Mouse (Mus musculus) gastrocnemius, adult 2 months (tissue): ENCODE measurements at regions not wholly inside any gene's neighbourhood (a gene's known extent, or its start where the extent isn't known, plus 50 kb on each side); places are given as distances from the start of the nearest gene placed in this dataset.

Experiments used
- DNase-seq: peaks from one replicate; pipeline ENCODE4 v3.0.0; 2022
- H3K27ac ChIP-seq: fragments of 200-600 bp; 2 replicates; pipeline ENCODE4 v1.8.1; 2022; ENCODE audit warnings: mild to moderate bottlenecking
- H3K4me3 ChIP-seq: fragments of 200-600 bp; 2 replicates; pipeline ENCODE4 v1.8.1; 2022; ENCODE audit warnings: mild to moderate bottlenecking, moderate library complexity
- CTCF ChIP-seq: fragments of 200-600 bp; IDR thresholded peaks from 2 replicates; pipeline ENCODE4 v1.8.1; 2022; ENCODE audit warnings: antibody characterized with exemption, mild to moderate bottlenecking, moderate library complexity
- intact Hi-C: fragments of 180-260 bp; cut with DNase I; formaldehyde crosslinking; loops from one replicate; pipeline ENCODE4 v1.15.1; 2025

- TF ChIP-seq CTCF = no peak
- intact Hi-C loops = no loop called here
- no peak overlapping the region for H3K4me3 ChIP-seq
- no peak for DNase-seq
- H3K27ac ChIP-seq = no peak overlapping the region
Observed at GRCm38 (mm10) chr6:52076179-52076932, 64.0 kb upstream of the Skap2 start.

- no peak overlapping the region for H3K27ac ChIP-seq
- H3K4me3 ChIP-seq = no peak overlapping the region
- no peak for DNase-seq
- no peak for TF ChIP-seq CTCF
- intact Hi-C loops = no loop called here
Observed at GRCm38 (mm10) chr6:52074904-52075303, 62.6 kb upstream of the Skap2 start.

GRCm38 (mm10) chr6:52067151-52067550 is 54.8 kb upstream of the Skap2 start:
- TF ChIP-seq CTCF = no peak
- no peak for DNase-seq
- Histone ChIP-seq H3K27ac (peak overlapping the region; percentile 24), H3K4me3 (no peak overlapping the region)
- intact Hi-C loops = no loop called here

GRCm38 (mm10) chr6:52065652-52066051 is 53.3 kb upstream of the Skap2 start:
- intact Hi-C loops = no loop called here
- DNase-seq = no peak
- Histone ChIP-seq H3K27ac (no peak overlapping the region), H3K4me3 (no peak overlapping the region)
- no peak for TF ChIP-seq CTCF

- H3K4me3 ChIP-seq = peak overlapping the region; percentile 64
- DNase-seq = peak; percentile 62
- intact Hi-C loops = loop anchor here (5.0 kb wide), 2 partner anchors 52 to 128 kb away; partner anchors contain the start of genes Hoxa4 and Skap2
- peak overlapping the region; percentile 78 for H3K27ac ChIP-seq
- TF ChIP-seq CTCF = no peak
Observed at GRCm38 (mm10) chr6:52064176-52065015, 52.0 kb upstream of the Skap2 start.
